Mouse (Mus musculus) spleen, adult 2 months (tissue): ENCODE results near the gene Lbhd2.

ENCODE experiments used
- CTCF ChIP-seq: fragments of 200-500 bp; IDR thresholded peaks from 2 replicates; pipeline ENCODE4 v1.5.1; 2011; ENCODE audit warnings: mild to moderate bottlenecking, inconsistent platforms; ENCODE audit not compliant: insufficient read depth, insufficient read length, insufficient replicate concordance; ENCODE audit errors: extremely low read depth
- POLR2A ChIP-seq: fragments of 200-500 bp; IDR thresholded peaks from 2 replicates; pipeline ENCODE4 v1.6.1; 2011; ENCODE audit warnings: low read depth, low read length, inconsistent platforms

GRCm38 (mm10) chr12:111387146-111387545, 19.5 kb upstream of the Lbhd2 start:
- no peak for TF ChIP-seq POLR2A
- no peak for TF ChIP-seq CTCF
